Mouse (Mus musculus): Measurements from ENCODE around the gene Gm47289.

Gene Gm47289

DNA sequence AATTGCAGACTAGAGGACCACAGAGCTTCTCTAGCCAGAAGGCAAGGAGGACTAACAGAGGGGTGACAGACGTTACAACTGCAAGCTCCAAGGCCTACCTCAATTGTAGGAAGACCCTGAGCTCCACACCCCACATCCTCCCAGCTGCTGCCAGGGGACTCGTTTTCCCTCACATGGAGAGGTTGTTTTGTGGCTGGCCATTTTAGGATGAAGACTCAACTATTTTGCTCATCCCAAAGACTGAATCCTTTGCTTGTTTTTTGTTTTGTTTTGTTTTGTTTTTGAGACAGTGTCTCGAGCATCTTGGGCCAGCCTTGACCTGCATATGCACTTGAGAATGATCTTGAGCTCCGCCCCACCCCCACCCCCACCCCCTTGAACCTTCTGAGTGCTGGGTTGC, at the start of gene Gm47289:
Gene Gm47289, plus strand, starts transcription at position 301 of the 400 bp plus-strand sequence.
- no peak for DNase-seq (ENCODE audit: inconsistent age in 2 of 2, low spot score in 1 of 2)

DNA sequence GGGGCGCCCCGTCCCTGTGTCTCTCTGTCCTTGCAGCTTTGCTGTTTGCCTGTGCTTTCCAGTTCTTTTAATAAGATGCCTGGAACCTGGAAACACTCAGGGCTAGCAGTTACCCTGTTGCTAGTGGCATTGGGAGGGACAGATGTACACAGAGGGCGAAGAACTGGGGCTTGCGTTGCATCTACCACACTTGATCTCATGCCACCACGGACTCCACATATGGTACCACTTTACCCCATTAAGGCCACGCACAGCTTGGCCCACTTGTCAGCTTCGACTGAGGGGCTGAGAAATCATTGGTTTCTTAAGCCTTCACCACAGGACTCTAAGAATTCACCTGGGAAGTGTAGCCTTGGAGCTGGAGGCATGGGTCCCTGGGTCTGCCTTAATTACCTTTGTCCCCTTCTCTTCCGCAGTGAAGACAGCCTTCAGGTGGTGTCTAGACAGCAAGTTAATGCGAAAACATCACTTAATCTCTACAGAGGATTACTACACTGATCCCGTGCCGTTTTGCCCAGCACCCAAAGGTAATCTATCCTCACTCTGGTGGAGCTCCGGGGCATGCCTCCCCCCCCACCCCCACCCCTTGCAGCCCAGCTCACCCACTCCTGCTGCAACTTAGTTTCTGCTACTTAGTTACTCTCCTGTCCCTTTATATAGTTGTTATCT, 49.1 kb upstream of the Gm47289 start:
- no peak for DNase-seq (ENCODE audit: inconsistent age in 2 of 2, low spot score in 1 of 2)

DNA sequence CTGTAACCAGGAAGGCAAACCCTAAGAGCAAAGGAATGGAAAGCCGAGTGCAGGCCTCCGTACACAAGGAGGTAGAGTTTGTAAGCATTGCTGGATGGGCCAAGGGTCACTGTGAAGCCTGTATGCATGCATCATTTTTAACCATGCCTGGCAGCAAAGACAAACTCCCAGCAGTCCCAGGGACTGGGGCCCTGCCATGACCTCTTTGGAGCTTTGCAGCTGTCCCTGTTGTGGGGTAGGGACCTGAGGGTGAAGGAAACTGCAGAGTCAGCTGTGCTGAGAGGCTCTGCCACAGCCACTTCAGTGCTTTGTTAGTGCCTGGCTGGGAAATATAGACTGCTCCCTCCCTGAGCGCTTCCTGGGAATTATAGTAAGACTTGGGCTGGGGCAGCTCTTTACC, 48.3 kb upstream of the Gm47289 start:
- no peak for DNase-seq (ENCODE audit: inconsistent age in 2 of 2, low spot score in 1 of 2)

DNA sequence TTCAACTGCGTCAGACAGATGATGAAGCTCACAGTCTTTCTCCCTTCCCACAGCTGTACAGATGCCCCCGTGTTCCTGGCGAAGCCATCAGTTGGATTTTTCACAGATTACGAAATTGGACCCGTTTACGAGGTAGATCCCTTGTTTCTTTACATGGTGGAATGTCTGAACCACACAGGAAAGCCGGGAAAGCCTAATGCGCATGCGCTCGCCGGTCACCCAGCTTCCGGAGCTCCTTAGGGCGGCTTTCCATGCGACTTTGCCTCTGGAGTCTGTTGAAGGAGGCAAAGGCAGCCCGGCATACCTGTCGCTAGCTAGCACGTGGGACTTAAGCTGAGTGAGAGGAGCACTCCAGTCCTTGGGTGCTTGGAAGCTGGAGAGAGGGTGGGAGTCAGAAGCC, 44.0 kb upstream of the Gm47289 start:
- no peak for DNase-seq (ENCODE audit: inconsistent age in 2 of 2, low spot score in 1 of 2)

DNA sequence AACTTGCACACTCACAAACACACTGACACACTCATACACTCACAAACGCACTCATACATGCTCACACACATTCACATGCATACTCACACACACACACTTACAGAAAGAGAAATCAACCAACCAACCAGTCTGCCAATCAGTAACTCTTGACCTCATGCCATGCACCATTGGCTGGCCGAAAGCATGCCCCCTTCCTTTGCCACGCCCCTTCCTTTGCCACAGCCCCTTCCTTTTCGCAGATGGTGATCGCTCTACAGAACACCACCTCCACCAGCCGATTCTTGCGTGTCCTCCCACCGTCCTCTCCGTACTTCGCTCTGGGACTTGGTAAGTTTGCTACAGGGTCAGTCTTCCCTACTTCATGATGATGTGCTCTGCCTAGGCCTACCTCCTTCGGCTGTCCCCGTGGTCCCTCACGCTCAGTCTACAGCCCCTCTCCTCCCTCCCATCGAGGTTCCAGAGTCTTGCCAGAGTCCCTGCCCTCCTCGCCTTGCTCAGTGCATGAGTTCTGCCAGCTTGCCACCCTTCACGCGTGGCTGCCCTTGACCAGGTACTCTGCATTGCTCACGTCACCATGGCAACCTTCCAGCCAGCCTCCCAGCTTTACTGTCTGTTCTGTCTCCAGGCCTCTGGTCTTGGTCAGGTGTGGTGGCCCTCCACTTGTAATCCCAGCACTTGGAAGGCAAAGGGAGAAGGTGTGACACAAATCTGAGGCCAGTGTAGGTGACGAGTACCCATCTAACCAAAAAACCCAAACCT, 39.4 kb upstream of the Gm47289 start:
- no peak for DNase-seq (ENCODE audit: inconsistent age in 2 of 2, low spot score in 1 of 2)

DNA sequence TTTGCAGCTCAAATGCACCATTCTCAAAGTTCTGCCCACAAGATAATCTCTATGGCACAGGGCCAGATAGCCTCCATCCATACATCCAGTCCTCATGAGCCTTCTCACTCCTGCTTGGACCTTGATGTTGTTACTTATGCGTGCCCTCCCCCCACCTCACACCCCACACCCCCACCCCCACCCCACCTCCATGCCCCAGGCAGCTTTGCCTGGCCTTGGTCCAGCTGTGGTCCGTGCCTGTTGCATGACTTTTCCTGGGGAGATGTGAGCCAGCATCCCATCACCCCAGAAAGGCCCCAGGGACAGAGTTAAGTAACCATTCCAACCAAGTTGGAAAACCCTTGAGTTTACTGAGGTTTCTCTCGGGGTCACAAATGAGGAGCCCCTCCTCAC, 38.8 kb upstream of the Gm47289 start:
- no peak for DNase-seq (ENCODE audit: inconsistent age in 2 of 2, low spot score in 1 of 2)

DNA sequence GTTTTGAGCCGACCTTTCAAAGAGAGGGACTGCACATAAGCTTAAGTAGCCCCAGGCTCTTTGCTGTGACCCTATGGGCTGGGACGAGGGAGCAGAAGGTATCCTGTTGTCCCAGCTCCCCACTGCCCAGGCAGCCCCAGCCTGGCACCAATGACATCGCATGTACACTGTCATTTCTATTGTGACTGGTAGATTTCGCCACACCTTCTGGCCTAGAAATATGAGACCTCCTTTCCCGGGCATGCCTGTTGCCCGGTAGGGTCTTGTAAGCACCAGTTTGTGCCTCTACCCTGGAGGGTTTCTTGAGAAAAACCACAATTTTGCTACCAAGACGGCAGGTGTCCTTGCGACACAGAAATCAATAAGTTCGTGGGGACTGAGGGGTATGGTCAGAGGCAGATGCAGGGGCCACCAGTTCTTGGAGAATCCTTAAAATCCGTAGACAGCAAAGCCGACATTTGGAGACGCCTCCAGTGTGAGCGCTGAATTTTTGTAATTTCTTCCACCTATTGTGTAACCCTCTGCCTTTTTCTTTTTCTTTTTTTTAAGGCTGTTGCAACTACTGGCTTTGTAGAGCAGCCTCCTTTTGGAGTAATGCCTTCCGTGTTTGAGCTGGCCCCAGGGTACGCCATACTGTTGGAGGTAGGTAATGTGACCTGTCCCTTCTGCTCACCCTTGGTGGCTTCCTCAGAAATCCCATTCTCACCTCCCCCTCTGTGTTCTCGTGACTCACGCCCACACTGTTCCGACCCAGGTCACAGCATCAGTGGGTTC, 36.2 kb upstream of the Gm47289 start:
- no peak for DNase-seq (ENCODE audit: inconsistent age in 2 of 2, low spot score in 1 of 2)

DNA sequence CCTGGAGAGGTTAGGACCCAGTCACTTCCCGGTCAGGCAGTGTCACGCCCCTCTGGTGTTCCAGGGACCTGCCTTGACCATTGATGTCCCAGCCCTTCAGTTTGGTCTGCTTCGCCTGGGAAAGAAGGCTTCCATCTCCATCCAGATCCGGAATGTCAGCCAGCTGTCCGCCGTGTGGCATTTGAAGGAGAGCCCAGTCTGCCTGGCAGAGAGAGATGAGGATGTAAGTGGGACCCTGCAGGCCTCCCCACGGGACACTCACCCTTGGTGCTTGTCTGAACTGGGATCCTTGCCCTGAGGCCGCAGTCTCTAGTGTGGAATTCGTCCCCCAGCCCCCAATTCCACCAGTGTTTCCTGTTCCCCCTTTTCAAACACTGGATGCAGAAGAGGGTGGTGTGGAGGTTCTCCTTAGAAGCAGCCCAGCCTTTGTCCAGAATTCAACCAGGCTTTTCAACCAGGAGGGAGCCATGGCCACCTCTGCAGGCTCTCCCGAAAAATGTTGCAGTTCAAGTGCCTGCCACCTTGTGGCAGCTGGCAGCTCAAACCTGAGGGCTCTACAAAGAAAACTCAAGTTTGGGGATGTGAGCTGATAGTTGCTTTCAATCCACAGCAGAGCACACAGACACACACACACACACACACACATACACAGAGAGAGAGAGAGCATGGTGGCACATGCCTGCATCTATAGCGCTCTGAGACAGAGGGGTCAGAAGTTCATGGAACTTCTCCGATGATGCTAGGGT, 30.4 kb upstream of the Gm47289 start:
- DNase-seq (ENCODE audit: inconsistent age in 2 of 2, low spot score in 1 of 2): no peak

DNA sequence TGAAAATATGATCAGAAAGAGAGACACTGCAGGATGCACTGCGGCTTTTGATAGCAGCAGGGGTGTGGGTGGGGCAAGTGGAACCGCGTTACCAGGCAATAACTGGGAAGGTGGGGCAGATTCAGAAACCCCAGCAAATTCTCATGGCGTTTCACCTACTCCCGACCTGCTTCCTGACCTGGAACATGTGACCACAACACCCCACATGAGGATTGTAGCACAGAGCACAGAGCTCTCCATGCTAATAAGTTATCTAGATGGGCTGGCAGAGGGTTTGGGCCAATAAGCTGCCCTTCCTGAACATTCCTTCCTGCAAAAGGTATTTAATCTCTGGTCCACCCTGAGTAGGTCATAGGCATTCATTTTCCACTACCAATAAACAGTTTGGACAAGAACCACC, 28.3 kb upstream of the Gm47289 start:
- no peak for DNase-seq (ENCODE audit: inconsistent age in 2 of 2, low spot score in 1 of 2)

DNA sequence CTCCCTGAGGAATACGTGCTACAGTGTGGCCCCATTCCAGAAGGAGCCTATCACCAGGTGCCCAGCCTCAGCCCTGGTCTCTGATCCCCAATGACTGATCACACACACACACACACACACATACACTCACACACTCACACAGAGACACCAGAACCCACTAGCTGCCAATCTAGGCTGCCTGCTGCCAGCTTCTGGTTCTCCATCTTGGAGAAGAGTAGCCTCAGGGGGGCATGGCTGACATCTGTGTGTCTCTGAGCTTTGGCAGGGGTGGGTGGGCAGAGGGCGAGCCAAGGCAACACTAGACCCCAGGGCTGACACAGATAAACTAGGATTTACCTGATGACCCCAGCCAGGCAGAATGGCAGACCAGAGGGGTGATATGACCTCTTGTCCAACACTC, 20.1 kb upstream of the Gm47289 start:
- DNase-seq (ENCODE audit: inconsistent age in 2 of 2, low spot score in 1 of 2): no peak

DNA sequence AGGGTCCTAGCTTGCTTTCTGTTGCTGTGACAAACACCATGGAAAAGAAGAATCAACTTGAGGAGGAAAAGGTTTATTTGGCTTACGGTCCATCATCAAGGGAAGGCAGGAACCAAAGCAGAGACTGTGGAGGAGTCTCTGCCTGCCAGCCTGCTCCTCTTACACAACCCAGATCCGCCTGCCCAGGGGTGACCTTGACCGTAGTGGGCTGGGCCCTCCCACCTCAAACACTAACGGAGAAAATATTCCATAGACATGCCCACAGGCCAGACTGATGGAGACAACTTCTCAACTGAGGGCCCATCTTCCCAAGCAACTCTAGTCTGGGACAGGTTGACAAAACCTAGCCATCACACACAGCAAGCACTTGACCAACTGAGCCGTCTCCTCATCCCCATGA, 16.9 kb upstream of the Gm47289 start:
- DNase-seq (ENCODE audit: inconsistent age in 2 of 2, low spot score in 1 of 2): peak; percentile 34 to 68

DNA sequence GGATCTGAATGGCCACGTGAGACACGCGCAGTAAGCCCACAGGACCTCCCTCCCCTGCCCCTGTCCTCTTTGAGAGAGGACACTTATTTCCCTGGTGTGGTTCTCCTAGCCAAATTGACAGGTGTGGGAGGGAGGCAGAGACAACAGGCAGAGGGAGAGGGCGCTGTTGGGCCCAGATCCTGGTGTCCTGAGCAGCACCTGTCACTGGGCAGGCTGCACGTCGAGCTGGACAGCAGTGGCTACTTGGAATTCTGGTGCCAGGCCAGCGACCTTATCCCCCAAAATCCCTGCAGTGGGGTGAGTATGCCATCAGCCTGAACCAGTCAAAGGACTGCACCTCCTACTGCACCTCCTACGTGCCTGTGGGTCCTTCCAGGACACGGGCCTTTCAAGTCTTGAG, 15.6 kb upstream of the Gm47289 start:
- no peak for DNase-seq (ENCODE audit: inconsistent age in 2 of 2, low spot score in 1 of 2)

DNA sequence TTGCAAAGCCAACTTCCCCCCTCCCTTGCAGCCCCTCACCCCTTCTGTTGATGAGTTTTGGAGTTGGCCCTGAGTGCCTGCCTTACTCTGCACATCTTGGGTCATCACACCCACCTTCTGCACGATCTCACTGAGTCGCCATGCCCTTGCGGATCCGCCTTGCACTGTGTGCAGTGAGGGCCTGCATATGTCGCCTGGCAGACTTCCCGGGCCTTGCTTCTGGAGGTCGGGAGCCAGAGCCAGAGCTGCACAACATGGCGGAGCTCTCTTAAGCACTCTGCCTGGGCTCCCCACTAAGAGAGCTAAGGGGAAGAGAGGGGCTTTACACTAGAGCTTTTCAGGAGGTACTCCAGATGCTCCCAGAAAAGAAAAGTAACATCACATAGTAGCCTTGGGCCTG, 14.3 kb upstream of the Gm47289 start:
- no peak for DNase-seq (ENCODE audit: inconsistent age in 2 of 2, low spot score in 1 of 2)

DNA sequence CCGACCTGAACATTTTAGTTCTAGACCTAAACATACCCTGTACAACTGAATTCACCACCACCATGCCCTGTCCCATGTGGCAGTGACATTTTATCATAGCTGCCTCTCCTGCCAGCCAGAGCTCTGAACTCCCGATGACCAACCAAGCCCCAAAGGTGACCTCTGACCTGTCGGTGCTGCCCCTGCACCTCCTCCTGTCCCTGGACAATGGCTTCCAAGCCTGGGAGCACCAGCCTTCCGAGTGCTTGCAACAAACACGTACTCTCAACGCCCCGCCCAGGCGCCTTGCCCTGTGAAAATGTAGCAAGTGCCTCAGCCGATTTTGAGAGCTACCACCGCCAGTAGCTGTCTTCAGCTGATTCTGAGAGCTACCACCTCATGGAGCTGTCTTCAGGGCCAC, 13.8 kb upstream of the Gm47289 start:
- DNase-seq (ENCODE audit: inconsistent age in 2 of 2, low spot score in 1 of 2): no peak

DNA sequence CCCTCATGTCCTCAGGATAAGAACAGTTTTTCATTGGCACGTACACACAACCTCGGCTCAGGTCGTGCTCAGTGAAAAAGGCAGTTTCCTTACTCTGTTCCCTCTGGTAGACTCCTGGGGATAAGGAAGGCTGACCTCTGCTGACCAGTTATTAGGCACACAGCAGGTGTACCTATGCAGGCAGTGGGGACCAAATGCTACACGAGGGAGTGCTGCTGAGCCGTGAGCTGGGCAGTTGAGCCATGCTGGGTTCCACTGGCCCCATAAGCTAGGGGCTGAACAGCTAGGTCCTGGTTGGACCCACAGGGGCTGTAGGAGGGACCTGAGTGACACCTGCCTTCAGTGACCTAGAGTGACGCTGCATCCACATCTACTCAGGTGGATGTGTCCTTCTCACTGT, 13.3 kb upstream of the Gm47289 start:
- no peak for DNase-seq (ENCODE audit: inconsistent age in 2 of 2, low spot score in 1 of 2)

DNA sequence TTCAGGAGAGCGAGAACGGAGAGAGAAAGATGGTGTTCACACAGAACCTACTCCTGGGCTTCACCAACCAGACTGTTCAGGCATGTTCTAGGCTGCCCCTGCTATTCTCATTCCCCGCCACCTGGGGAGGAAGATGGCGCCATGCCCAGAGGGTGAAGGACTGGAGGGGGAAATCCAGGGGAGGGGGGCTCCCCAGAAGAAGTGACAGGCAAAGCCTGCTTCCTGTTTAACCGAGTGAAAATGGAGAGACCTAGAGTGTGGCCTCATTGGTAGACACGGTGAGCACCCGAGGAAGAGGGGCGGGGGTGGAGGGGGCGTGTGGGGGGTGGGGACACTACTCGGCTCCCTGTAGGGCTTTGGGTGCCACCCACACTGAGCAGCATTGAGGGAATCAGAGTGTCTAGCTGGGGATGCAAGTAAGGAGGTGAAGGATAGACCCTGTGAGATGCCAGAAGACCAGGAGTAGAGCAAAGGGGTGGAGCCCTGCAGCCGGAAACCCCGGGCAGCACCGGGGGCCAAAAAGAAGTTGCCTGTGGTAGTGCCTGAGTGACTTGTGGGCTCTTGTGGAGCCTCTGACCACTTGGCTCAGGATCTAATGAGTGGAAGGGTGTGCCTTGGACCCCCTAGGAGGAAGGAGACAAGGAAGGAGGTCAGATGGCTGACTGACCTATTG, 12.7 kb upstream of the Gm47289 start:
- no peak for DNase-seq (ENCODE audit: inconsistent age in 2 of 2, low spot score in 1 of 2)

DNA sequence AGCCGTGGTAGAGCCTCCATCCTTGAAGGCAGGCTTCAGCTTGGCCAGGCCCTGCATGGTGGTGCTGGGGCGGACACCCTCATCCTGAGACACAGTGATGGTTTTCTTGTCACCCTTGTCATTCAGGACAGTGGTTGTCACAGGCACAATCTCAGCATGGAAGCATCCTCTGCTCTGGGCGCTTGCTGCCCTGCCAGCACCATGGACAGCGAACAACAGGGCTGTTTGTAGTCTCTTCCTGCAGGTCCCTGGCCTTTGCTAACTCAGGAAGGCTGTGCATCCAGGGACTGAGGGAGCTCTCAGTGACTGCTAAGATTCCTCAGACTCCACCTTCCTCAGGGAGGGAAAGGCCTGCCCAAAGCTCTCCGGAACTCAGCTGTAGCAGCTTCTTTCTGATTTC, 9.4 kb upstream of the Gm47289 start:
- DNase-seq (ENCODE audit: inconsistent age in 2 of 2, low spot score in 1 of 2): peak; percentile 41 to 73

DNA sequence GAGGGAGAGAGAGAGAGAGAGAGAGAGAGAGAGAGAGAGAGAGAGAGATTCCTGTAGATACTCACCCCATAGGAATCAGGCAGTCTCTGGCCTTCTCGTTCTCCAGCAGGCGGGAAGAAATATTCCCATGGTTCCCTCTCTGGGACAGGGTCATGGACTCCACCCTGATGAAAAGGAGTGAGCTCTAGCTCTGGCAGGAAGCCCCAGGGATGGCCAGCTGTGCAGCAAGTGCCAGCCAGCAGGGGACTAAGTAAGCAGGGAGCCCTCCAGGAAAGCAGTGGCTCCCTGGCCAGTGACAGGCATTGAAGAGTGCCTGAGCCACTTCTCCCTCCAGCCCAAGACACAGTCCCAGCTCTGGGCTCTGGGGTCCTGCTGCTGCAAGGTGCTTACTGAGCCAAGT, 7.2 kb upstream of the Gm47289 start:
- DNase-seq (ENCODE audit: inconsistent age in 2 of 2, low spot score in 1 of 2): no peak

DNA sequence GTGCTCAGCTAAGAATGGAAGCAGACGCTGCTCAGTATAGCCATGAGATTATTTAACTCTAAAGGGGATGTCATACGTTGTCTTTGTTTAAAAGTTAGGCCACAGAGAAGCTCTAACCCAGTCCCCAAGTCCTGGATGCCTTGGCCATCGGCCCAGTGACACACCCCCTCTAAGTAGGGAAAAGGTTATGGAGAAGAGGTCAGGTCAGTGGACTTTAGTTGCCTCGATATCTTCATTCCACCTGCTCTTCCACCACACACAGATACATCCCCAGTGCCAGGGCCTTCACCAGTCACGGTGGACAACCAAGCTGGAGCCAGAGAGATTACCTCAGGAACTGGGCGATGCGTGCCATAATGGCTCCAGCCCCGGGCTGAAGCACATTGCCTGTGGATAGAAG, 3.5 kb upstream of the Gm47289 start:
- DNase-seq (ENCODE audit: inconsistent age in 2 of 2, low spot score in 1 of 2): no peak

DNA sequence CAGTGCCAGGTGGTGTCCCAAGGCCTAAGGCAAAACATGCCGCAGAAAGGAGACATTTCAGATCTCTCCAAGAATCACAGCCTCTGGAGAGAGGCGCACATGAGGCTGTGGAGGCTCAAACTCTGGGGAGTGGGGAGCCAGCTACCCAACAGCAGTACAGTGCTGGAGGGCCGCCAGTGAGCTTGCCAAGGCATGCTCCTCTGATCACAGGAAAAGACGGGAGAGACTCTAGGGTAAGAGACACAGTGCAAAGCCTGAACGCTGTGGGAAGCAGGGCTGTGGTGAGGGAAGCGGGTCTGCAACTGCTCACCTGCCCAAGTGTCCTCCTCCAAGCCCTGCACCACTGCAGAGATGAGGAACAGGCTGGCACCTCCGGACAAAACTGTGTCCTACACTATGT, 3.1 kb upstream of the Gm47289 start:
- DNase-seq (ENCODE audit: inconsistent age in 2 of 2, low spot score in 1 of 2): no peak

All from adrenal gland, adult (tissue).